Mouse (Mus musculus): ENCODE measurements around the gene Cd27.

GRCm38 (mm10) chr6:125232516-125232915, 4.3 kb downstream of the Cd27 start:
- TF ChIP-seq GATA1 (IDR thresholded peaks at IDR 0.05; ENCODE audit: low read length) (no peak), TAL1 (IDR thresholded peaks at IDR 0.05; ENCODE audit: low read length) (no peak)

All from erythroblast, embryonic 14.5 days (primary cell).